Mouse (Mus musculus) central nervous system, embryonic 18 days (tissue): ENCODE data around the gene Usp8. TPM values are rescaled to one million over a fixed set of nuclear protein-coding genes. Genes with fewer than 3 reads are reported as not detected.

Source experiments
- polyA plus RNA-seq: library from polyadenylated mRNA; depleted of rRNA; stranded (reverse); fragments of >200 nt; gene quantifications from 2 replicates; pipeline ENCODE4 v1.2.3, GENCODE M21; 2012; rRNA removed

Usp8 gene
- 27.1 and 30.2 TPM in 2 replicates for polyA plus RNA-seq

DNA sequence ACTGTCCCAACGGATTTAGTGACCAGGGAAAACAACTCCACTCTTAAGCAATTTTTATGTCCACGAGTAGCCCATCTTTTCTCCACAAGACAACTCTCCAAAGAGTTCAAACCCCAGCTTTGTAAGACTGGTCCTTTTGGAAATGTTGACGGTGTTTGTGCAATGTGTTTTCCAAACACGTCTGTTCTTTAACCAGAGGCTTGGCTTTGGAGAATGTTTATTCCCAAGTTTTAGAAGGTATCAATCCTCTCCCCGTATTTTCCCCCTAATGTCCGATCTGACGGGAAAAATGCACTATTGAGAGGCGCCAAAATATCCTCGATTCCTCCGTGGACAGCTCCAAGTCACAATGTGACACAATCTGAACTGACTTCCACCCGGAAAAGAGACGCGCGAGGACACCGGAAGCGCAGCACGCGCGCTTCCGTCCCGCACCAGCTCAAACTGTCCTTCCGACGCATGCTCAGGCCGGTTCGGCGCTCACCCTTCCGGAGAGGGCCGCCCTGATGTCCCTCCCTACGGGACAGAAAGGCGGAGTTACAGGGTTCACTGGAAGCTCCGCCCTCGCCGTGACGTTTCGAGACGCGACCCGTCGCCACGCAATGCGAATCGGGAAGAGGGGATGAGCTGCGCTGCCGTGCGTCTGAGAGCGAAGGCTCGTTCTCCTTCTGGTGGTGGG is at the start of gene Usp8:
Usp8 (plus strand) TSS at position 570 of the 679 bp plus-strand sequence.

DNA sequence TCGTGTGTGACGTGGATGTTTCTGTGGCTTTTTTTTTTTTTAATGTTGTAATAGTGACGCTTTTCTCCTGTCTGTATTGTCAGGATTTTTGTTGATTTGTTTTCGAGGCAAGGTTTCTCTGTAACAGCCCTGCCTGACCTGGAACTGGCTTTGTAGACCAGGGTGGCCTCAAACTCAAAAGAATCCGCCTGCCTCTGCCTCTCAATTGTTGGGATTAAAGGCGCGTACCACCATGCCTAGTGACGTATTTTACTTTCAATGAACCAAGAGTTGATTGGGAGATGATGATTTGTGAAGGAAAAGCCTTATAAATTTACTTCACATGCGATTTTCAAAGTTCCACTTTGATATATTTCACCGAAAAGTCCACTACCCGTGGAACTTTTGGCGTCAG is 31.0 kb upstream of the Usp8 start, which contains the start of gene Gabpb1:
Gabpb1 (minus strand) TSS at position 216 of the 394 bp plus-strand sequence.

GRCm38 (mm10) chr2:126783370-126783769 is 76.2 kb downstream of the Usp8 start, which contains the start of gene Usp50:
Gene Usp50, minus strand, starts transcription at chr2:126783470.

Other genes with a start within 250 kb of the Usp8 start
- 0.05 and 0.09 TPM in 2 replicates for gene Atp8b4, start 206.7 kb upstream of the Usp8 start, polyA plus RNA-seq
- gene Slc27a2, start 154.9 kb upstream of the Usp8 start, polyA plus RNA-seq = 12.0 and 12.4 TPM in 2 replicates
- gene Hdc, start 88.0 kb upstream of the Usp8 start, polyA plus RNA-seq = 2.7 and 2.9 TPM in 2 replicates
- gene Gabpb1, start 31.0 kb upstream of the Usp8 start, polyA plus RNA-seq = 35.1 TPM in 2 replicates
- gene Usp50, start 76.1 kb downstream of the Usp8 start, polyA plus RNA-seq = 0.98 and 1.3 TPM in 2 replicates
- gene Trpm7, start 168.9 kb downstream of the Usp8 start, polyA plus RNA-seq = 42.0 and 46.8 TPM in 2 replicates
- 30.8 and 31.7 TPM in 2 replicates for gene Sppl2a, start 225.9 kb downstream of the Usp8 start, polyA plus RNA-seq